Mouse (Mus musculus): ENCODE measurements around the gene Fmnl3. TPM values are rescaled to one million over a fixed set of nuclear protein-coding genes. Genes with fewer than 3 reads are reported as not detected.

Gene Fmnl3
- polyA plus RNA-seq, 1 experiment from 2014 or later, result 14.1 TPM

GRCm38 (mm10) chr15:99355660-99356059 is 14.6 kb downstream of the Fmnl3 start:
- no peaks in the 10 kb centered on the region for H3K36me3 ChIP-seq (replicated peaks)
- no peaks in the 10 kb centered on the region for H3K9me3 ChIP-seq
- H3K9ac ChIP-seq, result no peak overlapping the region
- ATAC-seq (ENCODE audit: low FRiP score), result no peak
- no peak overlapping the region for H3K27ac ChIP-seq
- no peak overlapping the region for H3K4me2 ChIP-seq
- no peaks in the 10 kb centered on the region for H3K27me3 ChIP-seq
- 78% methylated on average over 6 of the region's 6 CpGs for WGBS
- H3K4me1 ChIP-seq, result no peaks in the 10 kb centered on the region
- no peak overlapping the region for H3K4me3 ChIP-seq (replicated peaks)

- WGBS, result 85% methylated on average over 5 of the region's 5 CpGs
- H3K9me3 ChIP-seq, result no peaks in the 10 kb centered on the region
- no peaks in the 10 kb centered on the region for H3K36me3 ChIP-seq (replicated peaks)
Observed at GRCm38 (mm10) chr15:99352306-99352705, 18.0 kb downstream of the Fmnl3 start.

GRCm38 (mm10) chr15:99351610-99352009 is 18.7 kb downstream of the Fmnl3 start:
- H3K9me3 ChIP-seq, result no peaks in the 10 kb centered on the region
- H3K4me2 ChIP-seq, result no peak overlapping the region
- WGBS, result 93% methylated on average over 6 of the region's 6 CpGs
- ATAC-seq (ENCODE audit: low FRiP score), result no peak
- H3K27ac ChIP-seq, result no peak overlapping the region
- H3K9ac ChIP-seq, result no peak overlapping the region
- H3K27me3 ChIP-seq, result no peaks in the 10 kb centered on the region
- H3K36me3 ChIP-seq (replicated peaks), result no peaks in the 10 kb centered on the region
- H3K4me1 ChIP-seq, result no peaks in the 10 kb centered on the region
- H3K4me3 ChIP-seq (replicated peaks), result no peak overlapping the region

More at GRCm38 (mm10) chr15:99352306-99352705, 18.0 kb downstream of the Fmnl3 start:
- H3K4me3 ChIP-seq (replicated peaks), result no peak overlapping the region
- ATAC-seq (ENCODE audit: low FRiP score), result no peak
- no peaks in the 10 kb centered on the region for H3K4me1 ChIP-seq
- H3K27ac ChIP-seq, result no peak overlapping the region
- H3K9ac ChIP-seq, result no peak overlapping the region
- H3K27me3 ChIP-seq, result no peaks in the 10 kb centered on the region
- H3K4me2 ChIP-seq, result no peak overlapping the region

- no peak for ATAC-seq (ENCODE audit: low FRiP score)
- Histone ChIP-seq H3K4me3 (replicated peaks) (no peak overlapping the region), H3K9me3 (no peaks in the 10 kb centered on the region), H3K9ac (no peak overlapping the region), H3K36me3 (replicated peaks) (no peaks in the 10 kb centered on the region), H3K27me3 (no peaks in the 10 kb centered on the region), H3K4me1 (peaks cover 22% of the 10 kb centered on the region), H3K27ac (no peak overlapping the region), H3K4me2 (no peak overlapping the region)
- 84% methylated on average over 4 of the region's 4 CpGs for WGBS
Observed at GRCm38 (mm10) chr15:99344961-99345360, 25.3 kb downstream of the Fmnl3 start.

- Histone ChIP-seq H3K27me3 (no peaks in the 10 kb centered on the region), H3K27ac (no peak overlapping the region), H3K4me1 (peaks cover 28% of the 10 kb centered on the region), H3K36me3 (replicated peaks) (no peaks in the 10 kb centered on the region), H3K4me2 (no peak overlapping the region), H3K9ac (no peak overlapping the region), H3K4me3 (replicated peaks) (no peak overlapping the region), H3K9me3 (no peaks in the 10 kb centered on the region)
- 73% methylated on average over 8 of the region's 8 CpGs for WGBS
- no peak for ATAC-seq (ENCODE audit: low FRiP score)
Observed at GRCm38 (mm10) chr15:99344148-99344870, 26.0 kb downstream of the Fmnl3 start.

GRCm38 (mm10) chr15:99343414-99344147 is 26.7 kb downstream of the Fmnl3 start:
- Histone ChIP-seq H3K27ac (0 out of 2 replicates have a peak overlapping the region, but pooled peaks have one; percentile 6), H3K9me3 (no peaks in the 10 kb centered on the region), H3K9ac (no peak overlapping the region), H3K36me3 (replicated peaks) (no peaks in the 10 kb centered on the region), H3K4me3 (replicated peaks) (no peak overlapping the region), H3K4me2 (no peak overlapping the region), H3K4me1 (peaks cover 28% of the 10 kb centered on the region), H3K27me3 (no peaks in the 10 kb centered on the region)
- ATAC-seq (ENCODE audit: low FRiP score), result no peak
- 76% methylated on average over 5 of the region's 5 CpGs for WGBS

- Histone ChIP-seq H3K36me3 (replicated peaks) (no peaks in the 10 kb centered on the region), H3K27ac (no peak overlapping the region), H3K9me3 (no peaks in the 10 kb centered on the region), H3K9ac (no peak overlapping the region), H3K4me2 (no peak overlapping the region), H3K4me3 (replicated peaks) (no peak overlapping the region), H3K4me1 (peaks cover 28% of the 10 kb centered on the region), H3K27me3 (no peaks in the 10 kb centered on the region)
- ATAC-seq (ENCODE audit: low FRiP score), result no peak
- 59% methylated on average over 9 of the region's 9 CpGs for WGBS
Observed at GRCm38 (mm10) chr15:99342194-99342981, 27.9 kb downstream of the Fmnl3 start.

- H3K27ac ChIP-seq, result no peak overlapping the region
- ATAC-seq (ENCODE audit: low FRiP score), result no peak
- WGBS, result 93% methylated on average over 3 of the region's 3 CpGs
Observed at GRCm38 (mm10) chr15:99341102-99341501, 29.2 kb downstream of the Fmnl3 start.

GRCm38 (mm10) chr15:99339669-99340068 is 30.6 kb downstream of the Fmnl3 start:
- H3K4me1 ChIP-seq, result peaks cover 28% of the 10 kb centered on the region
- no peak overlapping the region for H3K4me2 ChIP-seq
- no peak overlapping the region for H3K27ac ChIP-seq
- no peak for ATAC-seq (ENCODE audit: low FRiP score)
- no peaks in the 10 kb centered on the region for H3K9me3 ChIP-seq
- WGBS, result 76% methylated on average over 6 of the region's 6 CpGs
- H3K4me3 ChIP-seq (replicated peaks), result no peak overlapping the region
- H3K9ac ChIP-seq, result no peak overlapping the region
- H3K36me3 ChIP-seq (replicated peaks), result no peaks in the 10 kb centered on the region
- no peaks in the 10 kb centered on the region for H3K27me3 ChIP-seq

More at GRCm38 (mm10) chr15:99341102-99341501, 29.2 kb downstream of the Fmnl3 start:
- Histone ChIP-seq H3K4me2 (no peak overlapping the region), H3K9me3 (no peaks in the 10 kb centered on the region), H3K4me3 (replicated peaks) (no peak overlapping the region), H3K27me3 (no peaks in the 10 kb centered on the region), H3K4me1 (peaks cover 28% of the 10 kb centered on the region), H3K9ac (no peak overlapping the region), H3K36me3 (replicated peaks) (no peaks in the 10 kb centered on the region)

- Histone ChIP-seq H3K9ac (no peak overlapping the region), H3K4me3 (replicated peaks) (no peak overlapping the region), H3K4me2 (no peak overlapping the region), H3K27me3 (no peaks in the 10 kb centered on the region), H3K27ac (no peak overlapping the region), H3K9me3 (no peaks in the 10 kb centered on the region), H3K4me1 (peaks cover 27% of the 10 kb centered on the region), H3K36me3 (replicated peaks) (no peaks in the 10 kb centered on the region)
- no peak for ATAC-seq (ENCODE audit: low FRiP score)
- WGBS, result 93% methylated on average over 2 of the region's 2 CpGs
Observed at GRCm38 (mm10) chr15:99338916-99339315, 31.4 kb downstream of the Fmnl3 start.

GRCm38 (mm10) chr15:99335801-99336320 is 34.4 kb downstream of the Fmnl3 start:
- Histone ChIP-seq H3K9me3 (no peaks in the 10 kb centered on the region), H3K9ac (no peak overlapping the region), H3K36me3 (replicated peaks) (no peaks in the 10 kb centered on the region), H3K4me1 (peaks cover 14% of the 10 kb centered on the region; the same call in 1 of the 2 replicates), H3K4me3 (replicated peaks) (no peak overlapping the region), H3K27me3 (no peaks in the 10 kb centered on the region), H3K4me2 (no peak overlapping the region), H3K27ac (no peak overlapping the region)
- ATAC-seq (ENCODE audit: low FRiP score), result no peak
- WGBS, result 86% methylated on average over 8 of the region's 8 CpGs

- Histone ChIP-seq H3K9ac (no peak overlapping the region), H3K4me2 (no peak overlapping the region), H3K4me3 (replicated peaks) (no peak overlapping the region), H3K4me1 (peaks cover 9% of the 10 kb centered on the region; the same call in 1 of the 2 replicates), H3K36me3 (replicated peaks) (no peaks in the 10 kb centered on the region; the same call in 1 of the 2 replicates), H3K27me3 (no peaks in the 10 kb centered on the region), H3K9me3 (no peaks in the 10 kb centered on the region), H3K27ac (no peak overlapping the region)
- WGBS, result 88% methylated on average over 6 of the region's 6 CpGs
- no peak for ATAC-seq (ENCODE audit: low FRiP score)
Observed at GRCm38 (mm10) chr15:99334500-99334899, 35.8 kb downstream of the Fmnl3 start.
